Mouse (Mus musculus): ENCODE measurements around the gene Cers6.

GRCm38 (mm10) chr2:68843330-68843729, 17.9 kb upstream of the Cers6 start:
- TF ChIP-seq CTCF (IDR thresholded peaks at IDR 0.05; ENCODE audit: extremely low read depth, insufficient read depth, insufficient read length, insufficient replicate concordance) (no peak), POLR2A (IDR thresholded peaks at IDR 0.05; ENCODE audit: low read depth, low read length) (no peak)
